Mouse (Mus musculus) heart, adult 2 months (tissue): ENCODE results near the gene Acvr1b. TPM values are rescaled to one million over a fixed set of nuclear protein-coding genes. Genes with fewer than 3 reads are reported as not detected.

Experiments
- DNase-seq, 2 experiments: peaks; one replicate each; pipeline ENCODE4 v3.0.0; 2021
- H3K27ac ChIP-seq: fragments of 200-600 bp; 2 replicates; pipeline ENCODE4 v1.8.1; 2022
- H3K27me3 ChIP-seq: fragments of 200-500 bp; 2 replicates; pipeline ENCODE4 v1.6.1; 2012; ENCODE audit warnings: mild to moderate bottlenecking, low read length, inconsistent platforms, mixed read lengths; ENCODE audit not compliant: control insufficient read depth, insufficient read depth
- H3K36me3 ChIP-seq: fragments of 200-500 bp; 2 replicates; pipeline ENCODE4 v1.6.1; 2012; ENCODE audit warnings: low read length, inconsistent platforms; ENCODE audit not compliant: control insufficient read depth, insufficient read depth
- H3K4me1 ChIP-seq: fragments of 200-500 bp; 2 replicates; pipeline ENCODE4 v1.6.1; 2011; ENCODE audit warnings: low read length; ENCODE audit not compliant: control insufficient read depth, insufficient read depth
- H3K4me3 ChIP-seq: fragments of 200-600 bp; 2 replicates; pipeline ENCODE4 v1.8.1; 2022
- H3K79me2 ChIP-seq: fragments of 200-500 bp; replicated peaks from 2 replicates; pipeline ENCODE4 v1.6.1; 2012; ENCODE audit warnings: mild to moderate bottlenecking, inconsistent platforms, low read length, moderate library complexity, mixed read lengths; ENCODE audit not compliant: control insufficient read depth, insufficient read depth
- H3K9ac ChIP-seq: fragments of 200-500 bp; 2 replicates; pipeline ENCODE4 v1.6.1; 2012; ENCODE audit warnings: low read depth, mild to moderate bottlenecking, control low read depth, inconsistent platforms, low read length, mixed read lengths
- CTCF ChIP-seq: fragments of 200-600 bp; IDR thresholded peaks from 2 replicates; pipeline ENCODE4 v1.8.1; 2022; ENCODE audit warnings: antibody characterized with exemption, mild to moderate bottlenecking, moderate library complexity
- EP300 ChIP-seq: fragments of 200-500 bp; IDR thresholded peaks from 2 replicates; pipeline ENCODE4 v1.6.1; 2011; ENCODE audit warnings: low read depth, low read length, control low read depth; ENCODE audit not compliant: insufficient read depth
- POLR2A ChIP-seq: fragments of 200-500 bp; IDR thresholded peaks from 2 replicates; pipeline ENCODE4 v1.6.1; 2011; ENCODE audit warnings: mild to moderate bottlenecking, low read depth, low read length, control low read depth; ENCODE audit not compliant: insufficient read depth
- WGBS: fragments of 180-500 bp; shearing (Covaris S2); methylation state at CpG from one replicate; pipeline ENCODE4 v1.1.7; 2018; 5-methylcytosine and 5-hydroxymethylcytosine counted together
- intact Hi-C: fragments of 180-260 bp; cut with DNase I; formaldehyde crosslinking; loops from one replicate; pipeline ENCODE4 v1.15.1; 2025
- polyA plus RNA-seq: library from polyadenylated mRNA; depleted of rRNA; stranded (reverse); fragments of >200 nt; gene quantifications from 2 replicates; pipeline ENCODE4 v1.2.3, GENCODE M21; 2012
- total RNA-seq, 2 experiments: library from RNA; stranded (reverse); gene quantifications; 2 replicates each; pipeline ENCODE4 v1.2.3; 2021

The Acvr1b gene
- total and polyA plus RNA-seq, 3 experiments = 9.9 to 15.3 (median 12.3) TPM

DNA sequence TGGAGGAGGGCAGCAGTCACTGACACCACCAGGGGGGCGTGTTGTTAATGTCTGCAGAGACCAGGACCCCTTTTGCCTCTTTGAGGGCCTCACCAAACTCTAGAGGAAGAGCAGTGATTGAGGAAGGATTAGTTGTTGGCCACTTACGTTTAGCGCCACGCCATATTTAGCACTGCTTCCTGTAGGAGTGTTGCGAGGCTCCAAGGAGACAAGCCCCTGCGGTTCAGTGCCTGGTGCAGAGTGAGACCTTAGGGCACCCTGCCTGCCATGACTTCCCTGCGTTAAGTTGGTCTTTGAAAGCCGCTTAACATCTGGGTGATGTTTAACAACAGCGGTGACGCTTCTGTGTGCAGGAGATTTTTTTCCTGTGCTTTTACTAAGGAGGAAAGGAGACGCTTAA lies 42.4 kb upstream of the Acvr1b start:
- WGBS = 20% methylated on average over 11 of the region's 11 CpGs

GRCm38 (mm10) chr15:101132041-101132440 lies 41.8 kb upstream of the Acvr1b start:
- peak overlapping the region; percentile 22; the same call in 1 of the 2 replicates for H3K4me3 ChIP-seq
- H3K9ac ChIP-seq = no peak overlapping the region
- WGBS = 56% methylated on average over 6 of the region's 6 CpGs
- H3K79me2 ChIP-seq = no peaks in the 10 kb centered on the region
- H3K27me3 ChIP-seq = no peaks in the 10 kb centered on the region
- H3K27ac ChIP-seq = peak overlapping the region; percentile 15; the same call in 1 of the 2 replicates
- H3K4me1 ChIP-seq = peaks cover 30% of the 10 kb centered on the region
- intact Hi-C loops = no loop called here
- no peak for DNase-seq
- H3K36me3 ChIP-seq = no peaks in the 10 kb centered on the region; the same call in 1 of the 2 replicates
- TF ChIP-seq POLR2A = no peak
- TF ChIP-seq EP300 = no peak
- TF ChIP-seq CTCF = no peak

More for the DNA sequence above, 42.4 kb upstream of the Acvr1b start:
- peaks cover 32% of the 10 kb centered on the region for H3K4me1 ChIP-seq
- H3K27me3 ChIP-seq = no peaks in the 10 kb centered on the region
- H3K4me3 ChIP-seq = peak overlapping the region; percentile 22
- no peak for TF ChIP-seq EP300
- TF ChIP-seq POLR2A = no peak
- peak overlapping the region; percentile 34; the same call in 1 of the 2 replicates for H3K9ac ChIP-seq
- DNase-seq = peak; percentile 27 to 34
- peak overlapping the region; percentile 15 for H3K27ac ChIP-seq
- no peaks in the 10 kb centered on the region; the same call in 1 of the 2 replicates for H3K36me3 ChIP-seq
- no peaks in the 10 kb centered on the region for H3K79me2 ChIP-seq
- intact Hi-C loops = loop anchor here (2.0 kb wide), 1 partner anchor 13 kb away; no protein-coding TSS in a partner anchor

- intact Hi-C loops = no loop called here
- Histone ChIP-seq H3K27ac (peak overlapping the region; percentile 15), H3K79me2 (no peaks in the 10 kb centered on the region), H3K9ac (no peak overlapping the region), H3K27me3 (no peaks in the 10 kb centered on the region), H3K4me1 (peaks cover 27% of the 10 kb centered on the region), H3K4me3 (peak overlapping the region; percentile 10; the same call in 1 of the 2 replicates), H3K36me3 (no peaks in the 10 kb centered on the region; the same call in 1 of the 2 replicates)
- peak in 1 of 2 experiments; percentile 34 for DNase-seq
- WGBS = 43% methylated on average over 6 of the region's 6 CpGs
- TF ChIP-seq POLR2A (no peak), CTCF (no peak), EP300 (no peak)
Observed at GRCm38 (mm10) chr15:101132761-101133160, 41.1 kb upstream of the Acvr1b start.

GRCm38 (mm10) chr15:101133993-101134704 lies 39.7 kb upstream of the Acvr1b start:
- 0 out of 2 replicates have a peak overlapping the region, but pooled peaks have one; percentile 10 for H3K4me3 ChIP-seq

GRCm38 (mm10) chr15:101135405-101135804 lies 38.5 kb upstream of the Acvr1b start:
- no peak overlapping the region for H3K9ac ChIP-seq
- no peak for TF ChIP-seq EP300
- TF ChIP-seq POLR2A = no peak
- no peak for TF ChIP-seq CTCF
- WGBS = 51% methylated on average over 8 of the region's 8 CpGs
- H3K36me3 ChIP-seq = no peaks in the 10 kb centered on the region; the same call in 1 of the 2 replicates
- intact Hi-C loops = no loop called here
- no peak for DNase-seq
- H3K4me3 ChIP-seq = no peak overlapping the region
- no peaks in the 10 kb centered on the region for H3K79me2 ChIP-seq
- H3K27ac ChIP-seq = no peak overlapping the region
- no peaks in the 10 kb centered on the region for H3K27me3 ChIP-seq
- H3K4me1 ChIP-seq = peaks cover 29% of the 10 kb centered on the region

More at GRCm38 (mm10) chr15:101133993-101134704, 39.7 kb upstream of the Acvr1b start:
- Histone ChIP-seq H3K27me3 (no peaks in the 10 kb centered on the region), H3K79me2 (no peaks in the 10 kb centered on the region), H3K27ac (peak overlapping the region; percentile 15), H3K9ac (peak overlapping the region; percentile 18), H3K36me3 (no peaks in the 10 kb centered on the region; the same call in 1 of the 2 replicates), H3K4me1 (peaks cover 26% of the 10 kb centered on the region)
- DNase-seq = peak; percentile 65 to 66
- TF ChIP-seq POLR2A = 0 out of 2 replicates have a peak, but pooled peaks have one; percentile 21
- no peak for TF ChIP-seq CTCF
- intact Hi-C loops = no loop called here
- WGBS = 36% methylated on average over 15 of the region's 15 CpGs

DNA sequence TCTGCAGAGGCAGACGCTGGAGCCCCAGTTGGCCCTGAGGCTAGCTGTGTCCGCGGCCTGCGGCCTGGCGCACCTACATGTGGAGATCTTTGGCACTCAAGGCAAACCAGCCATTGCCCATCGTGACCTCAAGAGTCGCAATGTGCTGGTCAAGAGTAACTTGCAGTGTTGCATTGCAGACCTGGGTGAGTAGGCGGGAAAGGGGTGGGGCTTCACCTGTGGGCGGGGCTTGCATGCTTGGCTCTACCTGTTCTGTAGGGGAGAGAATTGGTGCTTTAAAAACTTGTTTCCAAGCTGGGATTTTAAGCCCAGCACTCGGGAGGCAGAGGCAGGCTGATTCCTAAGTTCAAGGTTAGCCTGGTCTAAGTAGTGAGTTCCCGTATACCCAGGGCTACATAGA lies 36.4 kb upstream of the Acvr1b start:
- WGBS = 86% methylated on average over 11 of the region's 11 CpGs
- H3K4me1 ChIP-seq = peaks cover 22% of the 10 kb centered on the region

More for the DNA sequence above, 36.4 kb upstream of the Acvr1b start:
- Histone ChIP-seq H3K4me3 (no peak overlapping the region), H3K79me2 (no peaks in the 10 kb centered on the region), H3K27ac (no peak overlapping the region), H3K27me3 (no peaks in the 10 kb centered on the region), H3K36me3 (no peaks in the 10 kb centered on the region; the same call in 1 of the 2 replicates), H3K9ac (no peak overlapping the region)
- intact Hi-C loops = no loop called here
- no peak for TF ChIP-seq CTCF
- TF ChIP-seq EP300 = no peak
- TF ChIP-seq POLR2A = no peak
- DNase-seq = no peak
